Mouse (Mus musculus) layer of hippocampus, adult 9-11 months (tissue): ENCODE measurements at regions not wholly inside any gene's neighbourhood (a gene's known extent, or its start where the extent isn't known, plus 50 kb on each side); places are given as distances from the start of the nearest gene placed in this dataset.
A peak's percentile ranks its signal among the peaks of the same experiment; 100 is the strongest.
"Not testable (repeated sequence)": the region's sequence is repeated elsewhere in the genome, so short reads cannot be mapped to it uniquely, and the experiment has no call there.

Source experiments
- DNase-seq: peaks from one replicate; pipeline ENCODE4 v3.0.0; 2022

GRCm38 (mm10) chr1:30751138-30751907 is 122.4 kb downstream of the Phf3 start:
- no peak for DNase-seq

- no peak for DNase-seq
These were observed 131.8 kb downstream of the Phf3 start for GRCm38 (mm10) chr1:30741955-30742354.

- peak; percentile 64 for DNase-seq
These were observed 132.9 kb downstream of the Phf3 start for GRCm38 (mm10) chr1:30740831-30741230.

GRCm38 (mm10) chr1:30721519-30721918 is 152.2 kb downstream of the Phf3 start:
- DNase-seq: no peak

- DNase-seq: peak; percentile 82
These were observed 152.9 kb downstream of the Phf3 start for GRCm38 (mm10) chr1:30720829-30721228.

GRCm38 (mm10) chr1:30718578-30718977 is 155.1 kb downstream of the Phf3 start:
- DNase-seq: no peak

- DNase-seq: peak; percentile 40
These were observed 157.4 kb downstream of the Phf3 start for GRCm38 (mm10) chr1:30716346-30716745.

- DNase-seq: peak; percentile 76
These were observed 172.6 kb downstream of the Phf3 start for GRCm38 (mm10) chr1:30701116-30701515.

- DNase-seq: peak; percentile 51
These were observed 173.2 kb downstream of the Phf3 start for GRCm38 (mm10) chr1:30700399-30701081.

GRCm38 (mm10) chr1:30696342-30696741 is 177.4 kb downstream of the Phf3 start:
- no peak for DNase-seq

GRCm38 (mm10) chr1:30685318-30685717 is 188.4 kb downstream of the Phf3 start:
- DNase-seq: no peak

- DNase-seq: no peak
These were observed 189.8 kb downstream of the Phf3 start for GRCm38 (mm10) chr1:30683889-30684288.

GRCm38 (mm10) chr1:30639807-30640206 is 233.9 kb downstream of the Phf3 start:
- no peak for DNase-seq

GRCm38 (mm10) chr1:30632760-30633159 is 241.0 kb downstream of the Phf3 start:
- no peak for DNase-seq

GRCm38 (mm10) chr1:30627796-30628195 is 245.9 kb downstream of the Phf3 start:
- not testable (repeated sequence) for DNase-seq

- no peak for DNase-seq
These were observed 278.5 kb downstream of the Phf3 start for GRCm38 (mm10) chr1:30595122-30595730.

GRCm38 (mm10) chr1:30594036-30594435 is 279.7 kb downstream of the Phf3 start:
- no peak for DNase-seq

- DNase-seq: peak; percentile 33
These were observed 283.0 kb downstream of the Phf3 start for GRCm38 (mm10) chr1:30590721-30591120.

GRCm38 (mm10) chr1:30588885-30589284 is 284.8 kb downstream of the Phf3 start:
- peak; percentile 14 for DNase-seq

GRCm38 (mm10) chr1:30588336-30588735 is 285.4 kb downstream of the Phf3 start:
- peak; percentile 78 for DNase-seq

GRCm38 (mm10) chr1:30584806-30585205 is 288.9 kb downstream of the Phf3 start:
- no peak for DNase-seq

GRCm38 (mm10) chr1:30583860-30584259 is 289.9 kb downstream of the Phf3 start:
- no peak for DNase-seq

- DNase-seq: no peak
These were observed 309.0 kb downstream of the Phf3 start for GRCm38 (mm10) chr1:30564757-30565156.

GRCm38 (mm10) chr1:30548761-30549160 is 325.0 kb downstream of the Phf3 start:
- not testable (repeated sequence) for DNase-seq
